Comparison of ENCODE assay signal across 7 mouse cellular contexts in the genomic region with DNA sequence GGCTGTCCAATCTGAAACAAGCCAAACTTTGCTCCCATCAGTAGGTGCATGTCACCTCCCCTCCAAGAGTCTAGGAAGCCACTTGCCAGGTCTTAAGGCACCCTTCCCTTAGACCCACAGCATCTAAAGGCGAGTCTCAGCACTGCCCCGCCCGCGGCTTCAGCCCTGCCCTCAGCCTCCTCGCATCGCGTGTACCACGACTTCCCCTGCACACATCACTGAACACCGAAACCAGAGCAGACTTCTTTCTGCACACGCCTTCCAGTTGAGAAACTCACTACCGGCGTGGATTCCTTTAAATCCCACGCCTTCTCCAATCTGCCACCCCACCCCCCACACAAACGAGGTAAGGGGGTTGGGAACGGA.
A peak's percentile ranks its signal among the peaks of the same experiment; 100 is the strongest.
DNase-seq lines count a peak whose midpoint lies in the region; ATAC-seq lines count a peak whose summit lies in the region.

No protein-coding gene starts in this region.

- peaks cover 36% of the 10 kb centered on the region for H3K27me3 ChIP-seq in lung, embryonic 15.5 days
- H3K27me3 ChIP-seq in hindbrain, embryonic 10.5 days (ENCODE audit: insufficient read depth, poor library complexity, severe bottlenecking), result peaks cover 55% of the 10 kb centered on the region

- H3K9ac ChIP-seq in lung, embryonic 15.5 days, result peak overlapping the region; percentile 41

- H3K4me2 ChIP-seq in lung, embryonic 15.5 days, result peak overlapping the region; percentile 96

- H3K9me3 ChIP-seq in lung, embryonic 15.5 days, result no peaks in the 10 kb centered on the region
- no peaks in the 10 kb centered on the region for H3K9me3 ChIP-seq in hindbrain, embryonic 10.5 days

- peaks cover 22% of the 10 kb centered on the region for H3K4me1 ChIP-seq in lung, embryonic 15.5 days
- H3K4me1 ChIP-seq in hindbrain, embryonic 10.5 days (replicated peaks), result peaks cover 20% of the 10 kb centered on the region

- intact Hi-C loops in gastrocnemius, postnatal 36 days (cut with DNase I), result no loop called here

- H3K27ac ChIP-seq in lung, embryonic 15.5 days, result no peak overlapping the region
- H3K27ac ChIP-seq in hindbrain, embryonic 10.5 days, result peak overlapping the region; percentile 88

- WGBS in lung, embryonic 15.5 days, result 0% methylated on average over 15 of the region's 15 CpGs
- under 1% methylated on average over 15 of the region's 15 CpGs for WGBS in hindbrain, embryonic 10.5 days

- peak overlapping the region; percentile 59 for H3K4me3 ChIP-seq in lung, embryonic 15.5 days
- peak overlapping the region; percentile 74 for H3K4me3 ChIP-seq in hindbrain, embryonic 10.5 days

- peak; percentile 28; the same call in 1 of the 2 replicates for ATAC-seq in lung, embryonic 15.5 days (ENCODE audit: borderline replicate concordance, extremely low read depth, low FRiP score, low TSS enrichment)

- H3K36me3 ChIP-seq in lung, embryonic 15.5 days, result no peaks in the 10 kb centered on the region
- no peaks in the 10 kb centered on the region for H3K36me3 ChIP-seq in hindbrain, embryonic 10.5 days

- DNase-seq in lung, adult 18-20 months, result no peak
- DNase-seq in embryo, embryonic 11 days, result peak; percentile 48
- DNase-seq in hindbrain, embryonic 10.5 days (ENCODE audit: low spot score), result no peak
- peak; percentile 26 for DNase-seq in mesoderm, embryonic 11.5 days (ENCODE audit: low read depth, low spot score)
- DNase-seq in gastrocnemius, postnatal 36 days, result no peak
- DNase-seq in B cell, adult 2 months, result no peak

Comparison
In these comparisons a context has a peak if more than half of its experiments do, and no peak if none do; other contexts are left out.
1. DNase-seq: peak in embryo, embryonic 11 days (single experiment) and mesoderm, embryonic 11.5 days (single experiment); none in lung, adult 18-20 months (0 of 2), hindbrain, embryonic 10.5 days (single experiment), gastrocnemius, postnatal 36 days (0 of 2) and B cell, adult 2 months (0 of 2).